Mouse (Mus musculus): ENCODE results near the gene Ick. TPM values are rescaled to one million over a fixed set of nuclear protein-coding genes. Genes with fewer than 3 reads are reported as not detected.

Ick gene
- 14.1 and 14.5 TPM in 2 replicates for polyA plus RNA-seq (2012; rRNA removed)

DNA sequence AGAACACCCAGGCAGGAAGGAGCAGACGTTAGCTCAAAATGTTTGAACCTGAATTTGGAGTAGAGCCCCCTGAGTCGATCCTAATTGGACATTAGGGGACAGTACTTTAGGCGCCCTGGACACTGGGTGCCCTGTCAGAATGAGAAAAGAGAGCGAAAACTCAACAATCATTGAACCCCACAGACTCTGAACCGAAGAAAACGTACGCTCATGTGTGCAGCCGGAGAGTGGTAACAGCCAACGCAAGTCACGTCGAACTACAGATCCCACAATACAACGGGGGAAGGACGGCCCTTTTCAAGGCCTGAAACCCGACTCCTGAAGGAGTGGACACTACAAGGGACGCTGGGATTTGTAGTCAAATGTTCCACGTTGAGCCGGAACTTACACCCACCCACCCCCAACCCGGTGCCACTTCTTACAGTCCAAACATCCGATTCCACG is at the start of gene Ick, which contains the start of gene Fbxo9:
Gene Ick, plus strand, starts transcription at position 397 of the 444 bp plus-strand sequence.
Gene Fbxo9, minus strand, starts transcription at position 270 of the 444 bp plus-strand sequence.

GRCm38 (mm10) chr9:78182474-78182873 is 73.5 kb downstream of the Ick start, which contains the start of gene Gsta4:
Gene Gsta4 (plus strand): TSS chr9:78182774.

Other genes starting within 250 kb of the Ick start
- 112 and 161 TPM in 2 replicates for gene Elovl5, start 191.8 kb upstream of the Ick start, polyA plus RNA-seq (2012; rRNA removed)
- 0.06 TPM in 1 of 2 replicates, not detected in the other for gene Gcm1, start 57.3 kb upstream of the Ick start, polyA plus RNA-seq (2012; rRNA removed)
- gene Fbxo9, start 127 bp upstream of the Ick start, polyA plus RNA-seq (2012; rRNA removed): 63.6 and 74.8 TPM in 2 replicates
- gene Gsta4, start 73.6 kb downstream of the Ick start, polyA plus RNA-seq (2012; rRNA removed): 26.3 and 30.1 TPM in 2 replicates
- not detected in 2 replicates for gene Gsta1, start 121.5 kb downstream of the Ick start, polyA plus RNA-seq (2012; rRNA removed)
- gene Gm3776, start 147.9 kb downstream of the Ick start, polyA plus RNA-seq (2012; rRNA removed): not detected in 2 replicates
- not detected in 2 replicates for gene Gm10639, start 180.7 kb downstream of the Ick start, polyA plus RNA-seq (2012; rRNA removed)
- 1.5 and 3.4 TPM in 2 replicates for gene Omt2a, start 205.6 kb downstream of the Ick start, polyA plus RNA-seq (2012; rRNA removed)
- gene Omt2b, start 218.4 kb downstream of the Ick start, polyA plus RNA-seq (2012; rRNA removed): 2.8 and 4.2 TPM in 2 replicates
- gene Gsta2, start 246.6 kb downstream of the Ick start, polyA plus RNA-seq (2012; rRNA removed): 2.2 and 2.6 TPM in 2 replicates